Mouse (Mus musculus) CD8-positive naive resting alpha-beta T cell, adult 2 months (primary cell): ENCODE data around the gene Galt.
"Not testable (repeated sequence)": the region's sequence is repeated elsewhere in the genome, so short reads cannot be mapped to it uniquely, and the experiment has no call there.

ENCODE experiments used
- DNase-seq, 2 experiments: peaks; one replicate each; pipeline ENCODE4 v3.0.0; 2022; ENCODE audit warnings: low read depth in 2 of 2, low spot score in 2 of 2

Gene Galt

DNA sequence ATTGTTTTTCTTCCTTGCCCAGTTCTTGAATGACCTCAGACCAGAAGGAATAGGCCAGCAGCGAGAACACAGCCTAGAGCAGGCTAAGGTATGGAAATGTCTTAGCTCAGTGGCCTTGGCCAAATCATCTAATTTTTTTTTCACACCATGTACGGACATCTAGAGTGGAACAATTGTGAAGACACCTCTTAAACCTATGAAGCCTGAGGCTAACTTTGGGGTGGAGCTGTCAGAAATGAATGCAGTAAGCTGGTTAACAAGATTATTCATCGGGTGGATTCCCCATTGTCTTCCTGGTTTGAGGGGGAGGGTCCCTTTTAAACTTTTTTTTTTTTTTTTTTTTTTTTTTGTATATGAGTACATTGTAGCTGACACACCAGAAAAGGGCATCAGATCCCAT lies 19.5 kb downstream of the Galt start:
- DNase-seq, result not testable (repeated sequence)

DNA sequence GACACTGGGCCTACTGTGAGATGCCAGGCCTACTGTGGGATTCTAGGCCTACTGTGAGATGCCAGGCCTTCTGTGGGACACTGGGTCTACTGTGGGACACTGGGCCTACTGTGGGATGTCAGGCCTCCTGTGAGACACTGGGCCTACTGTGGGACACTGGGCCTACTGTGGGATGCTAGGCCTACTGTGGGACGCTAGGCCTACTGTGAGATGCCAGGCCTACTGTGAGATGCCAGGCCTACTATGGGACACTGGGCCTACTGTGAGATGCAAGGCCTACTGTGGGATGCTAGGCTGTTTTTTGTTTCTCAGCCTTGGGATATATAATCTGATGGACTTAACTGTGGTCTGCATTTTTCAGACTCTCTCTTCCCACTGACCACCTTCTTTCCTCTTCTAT lies 20.8 kb downstream of the Galt start:
- not testable (repeated sequence) for DNase-seq

DNA sequence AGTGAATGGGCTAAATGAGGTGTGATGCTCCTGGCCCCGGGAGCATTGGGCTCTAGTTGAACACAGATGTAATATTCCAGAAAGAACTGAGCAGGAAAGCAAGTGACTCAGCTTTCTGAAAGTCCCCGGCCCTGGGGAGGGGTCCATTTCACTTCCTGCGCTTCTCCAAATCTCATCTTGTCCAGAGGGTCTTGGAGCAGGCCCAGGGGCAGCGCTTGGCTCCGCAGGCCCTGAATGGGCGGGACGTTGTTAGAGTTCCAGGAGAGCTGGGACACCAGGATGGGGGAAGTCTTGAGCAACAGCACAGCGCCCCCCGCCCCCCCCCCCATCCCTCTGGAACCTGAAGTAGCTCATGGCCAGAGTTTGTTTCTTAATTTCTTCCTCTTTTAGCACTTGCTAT lies 26.2 kb downstream of the Galt start:
- DNase-seq, result not testable (repeated sequence)

DNA sequence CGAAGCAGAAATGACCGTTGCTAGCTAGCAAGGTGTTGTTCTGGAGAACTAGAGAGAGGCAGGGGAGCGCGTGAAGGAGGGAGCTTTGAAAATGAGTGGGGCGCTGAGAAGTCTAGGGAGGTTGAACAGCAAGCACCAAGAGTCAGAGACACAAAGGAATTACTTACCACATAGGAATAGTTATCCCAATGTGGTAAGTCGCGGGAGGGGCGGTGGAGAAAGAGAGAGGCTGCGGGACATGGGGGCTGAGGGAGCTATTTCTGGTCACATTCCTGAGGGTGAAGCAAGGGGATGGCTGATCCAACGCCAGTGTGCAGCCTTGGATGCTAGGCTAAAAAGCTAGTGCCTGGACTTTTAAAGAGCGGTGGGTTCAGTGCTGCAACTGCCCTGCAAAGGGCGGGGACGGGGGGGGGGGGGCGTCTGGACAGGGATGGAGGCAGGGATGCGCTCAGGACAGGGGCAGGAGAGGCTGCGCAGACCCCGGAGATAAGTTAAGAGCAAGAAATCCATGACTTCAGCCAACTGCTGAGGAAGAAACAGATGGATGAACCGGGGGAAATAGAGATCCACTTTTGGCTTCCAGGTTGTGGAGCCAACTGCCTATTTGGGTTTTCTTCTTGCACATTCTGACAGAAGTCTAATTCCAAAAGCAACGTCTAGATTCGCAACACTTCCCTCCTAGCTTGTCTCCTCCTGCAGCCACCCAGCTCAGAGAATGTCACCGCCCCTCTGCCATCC lies 26.9 kb downstream of the Galt start:
- not testable (repeated sequence) for DNase-seq

DNA sequence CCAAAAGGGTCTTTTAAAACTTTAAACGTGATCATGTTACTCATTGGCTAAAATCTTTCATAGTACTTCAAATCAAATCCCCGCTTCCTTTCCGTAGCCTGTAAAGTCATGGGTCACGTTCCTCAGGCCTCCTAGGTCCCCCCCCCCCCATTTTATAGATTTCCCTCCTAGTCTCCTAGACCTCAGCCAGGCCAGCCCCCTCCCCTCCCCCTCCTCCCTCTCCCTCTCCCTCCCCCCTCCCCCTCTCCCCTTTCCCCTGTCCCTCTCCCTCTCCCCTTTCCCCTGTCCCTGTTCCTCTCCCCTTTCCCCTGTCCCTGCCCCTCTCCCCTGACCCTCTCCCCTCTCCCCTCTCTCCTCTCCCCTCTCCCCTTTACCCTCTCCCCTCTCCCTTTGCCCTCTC lies 27.7 kb downstream of the Galt start:
- not testable (repeated sequence) for DNase-seq

DNA sequence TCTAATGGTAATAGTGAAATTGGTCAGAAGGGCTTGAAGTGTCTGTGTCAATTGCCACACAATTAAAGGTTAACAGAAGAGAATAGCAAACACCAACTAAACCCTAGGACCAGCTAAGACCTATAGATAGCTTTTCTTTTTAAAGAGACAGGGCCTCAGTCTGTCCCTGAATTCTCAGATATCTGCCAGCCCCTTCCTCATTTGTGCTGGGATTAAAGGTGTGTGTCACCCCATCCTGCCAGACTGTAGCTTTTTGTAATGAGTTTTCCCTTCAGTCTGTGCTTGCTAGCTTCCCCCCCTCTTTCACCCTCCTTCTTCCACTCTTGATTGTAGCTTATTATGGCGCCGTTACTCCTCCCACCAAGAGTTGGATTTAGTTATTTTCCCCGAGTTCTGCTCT lies 28.2 kb downstream of the Galt start:
- not testable (repeated sequence) for DNase-seq
